Mouse (Mus musculus): ENCODE data around the gene Gtpbp1.

DNA sequence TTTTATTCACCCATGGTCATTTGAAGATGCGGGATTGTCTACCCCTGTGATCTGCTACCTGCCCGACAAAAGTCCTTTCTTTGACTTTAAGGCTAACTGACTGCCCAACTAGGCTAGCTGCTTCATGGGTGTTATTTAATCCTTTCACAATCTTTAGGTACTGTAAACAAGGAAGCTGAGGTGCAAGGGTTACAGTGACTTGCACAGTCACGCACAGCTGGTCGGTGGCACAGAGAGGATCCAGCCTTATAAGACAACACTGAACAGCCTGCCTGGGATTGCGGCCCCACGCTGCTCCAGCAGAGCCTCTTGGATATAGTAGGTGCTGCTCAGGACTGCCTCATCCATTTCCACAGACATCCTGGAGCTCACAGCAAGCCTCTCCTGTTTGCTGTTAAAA is 7.5 kb upstream of the Gtpbp1 start:
- TF ChIP-seq TBP (conservative IDR thresholded peaks at IDR 0.05; ENCODE audit: low read depth, low read length) (no peak), CHD1 (IDR thresholded peaks at IDR 0.05; ENCODE audit: low read depth, low read length) (no peak), EP300 (IDR thresholded peaks at IDR 0.05; ENCODE audit: low read length) (no peak), MEF2A (IDR thresholded peaks at IDR 0.05; ENCODE audit: borderline replicate concordance, low read depth, low read length) (no peak), CTCF (conservative IDR thresholded peaks at IDR 0.05 in 1 of 2, IDR thresholded peaks at IDR 0.05 in 1 of 2; ENCODE audit: low read depth in 2 of 2, low read length in 2 of 2) (no peak), POLR2A (IDR thresholded peaks at IDR 0.05; ENCODE audit: low read depth, low read length) (no peak), USF2 (conservative IDR thresholded peaks at IDR 0.05; ENCODE audit: low read depth, low read length) (no peak), MAZ (IDR thresholded peaks at IDR 0.05; ENCODE audit: low read depth, low read length) (no peak)

All from CH12.LX (cell line).